Mouse (Mus musculus): ENCODE results near the gene Zgrf1. TPM values are rescaled to one million over a fixed set of nuclear protein-coding genes. Genes with fewer than 3 reads are reported as not detected.

Gene Zgrf1
- total and polyA plus RNA-seq, 2 experiments from 2014 or later: 1.9 to 2.0 TPM

DNA sequence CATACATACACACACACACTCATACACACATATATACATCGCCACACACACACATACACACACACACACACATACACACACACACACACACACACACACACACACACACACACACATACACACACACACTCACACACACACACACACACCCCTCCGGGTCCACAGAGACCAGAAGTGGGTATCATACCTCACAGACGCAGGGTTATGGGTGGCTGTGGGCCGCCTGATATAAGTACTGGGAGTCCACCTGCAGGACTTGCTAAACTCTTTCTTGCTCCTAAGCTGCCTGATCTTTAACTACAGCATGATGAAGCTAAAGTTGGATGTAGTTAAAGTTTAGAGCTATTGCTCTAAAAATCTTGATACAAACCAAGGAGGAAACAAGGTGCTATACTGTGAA lies 23.5 kb upstream of the Zgrf1 start:
- no peak for DNase-seq (ENCODE audit: low spot score)
- no peak for TF ChIP-seq CTCF (IDR thresholded peaks at IDR 0.05)
- ATAC-seq (ENCODE audit: low FRiP score): no peak
- Histone ChIP-seq H3K4me2 (ENCODE audit: low read depth, low read length, poor library complexity, severe bottlenecking) (no peak overlapping the region), H3K27ac (ENCODE audit: low read depth, low read length) (no peak overlapping the region), H3K4me3 (ENCODE audit: low read depth, low read length) (no peak overlapping the region), H3K36me3 (ENCODE audit: insufficient read depth, low read length) (no peaks in the 10 kb centered on the region), H3K4me1 (ENCODE audit: insufficient read depth, low read length) (no peaks in the 10 kb centered on the region), H3K27me3 (ENCODE audit: insufficient read depth, low read length) (no peaks in the 10 kb centered on the region), H3K9me3 (ENCODE audit: low read length) (no peaks in the 10 kb centered on the region), H3K9ac (replicated peaks; ENCODE audit: low read length, poor library complexity, severe bottlenecking) (no peak overlapping the region)
- WGBS: 80% methylated on average over 4 of the region's 4 CpGs

DNA sequence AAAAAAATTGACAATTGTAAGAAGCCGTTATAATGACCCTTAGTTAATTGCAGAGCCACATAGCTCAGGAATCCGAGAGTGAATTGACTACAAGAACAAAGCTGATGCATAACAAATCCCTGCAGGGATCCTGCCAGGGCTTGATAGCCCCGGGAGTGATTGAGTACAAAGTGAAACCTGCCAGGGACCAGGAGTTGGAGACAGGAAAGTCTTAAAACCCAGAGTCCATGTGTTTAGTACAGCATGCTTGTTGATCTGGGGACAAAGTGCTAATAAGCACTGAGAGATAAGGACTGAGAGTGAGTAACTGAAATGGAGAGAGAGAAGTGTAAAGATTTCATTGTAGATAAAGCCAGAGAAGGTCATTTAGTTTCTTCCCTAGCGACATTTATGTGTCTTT lies 23.0 kb upstream of the Zgrf1 start:
- 7% methylated on average over 4 of the region's 4 CpGs for WGBS
- no peak for TF ChIP-seq CTCF (IDR thresholded peaks at IDR 0.05)
- no peak overlapping the region for H3K4me2 ChIP-seq (ENCODE audit: low read depth, low read length, poor library complexity, severe bottlenecking)
- no peak for ATAC-seq (ENCODE audit: low FRiP score)
- no peaks in the 10 kb centered on the region for H3K4me1 ChIP-seq (ENCODE audit: insufficient read depth, low read length)
- no peak overlapping the region for H3K4me3 ChIP-seq (ENCODE audit: low read depth, low read length)
- DNase-seq (ENCODE audit: low spot score): no peak
- no peaks in the 10 kb centered on the region for H3K36me3 ChIP-seq (ENCODE audit: insufficient read depth, low read length)
- H3K27ac ChIP-seq (ENCODE audit: low read depth, low read length): no peak overlapping the region
- H3K27me3 ChIP-seq (ENCODE audit: insufficient read depth, low read length): no peaks in the 10 kb centered on the region
- H3K9me3 ChIP-seq (ENCODE audit: low read length): no peaks in the 10 kb centered on the region
- no peak overlapping the region for H3K9ac ChIP-seq (replicated peaks; ENCODE audit: low read length, poor library complexity, severe bottlenecking)

- DNase-seq (ENCODE audit: low spot score) (no peak), ATAC-seq (ENCODE audit: low FRiP score) (no peak)
- Histone ChIP-seq H3K4me1 (ENCODE audit: insufficient read depth, low read length) (no peaks in the 10 kb centered on the region), H3K9ac (replicated peaks; ENCODE audit: low read length, poor library complexity, severe bottlenecking) (no peak overlapping the region), H3K36me3 (ENCODE audit: insufficient read depth, low read length) (no peaks in the 10 kb centered on the region), H3K27ac (ENCODE audit: low read depth, low read length) (no peak overlapping the region), H3K27me3 (ENCODE audit: insufficient read depth, low read length) (no peaks in the 10 kb centered on the region), H3K9me3 (ENCODE audit: low read length) (no peaks in the 10 kb centered on the region), H3K4me3 (ENCODE audit: low read depth, low read length) (no peak overlapping the region), H3K4me2 (ENCODE audit: low read depth, low read length, poor library complexity, severe bottlenecking) (no peak overlapping the region)
- TF ChIP-seq CTCF (IDR thresholded peaks at IDR 0.05): no peak
- WGBS: 69% methylated on average over 6 of the region's 6 CpGs
Measured at GRCm38 (mm10) chr3:127539193-127539592, 14.1 kb upstream of the Zgrf1 start.

DNA sequence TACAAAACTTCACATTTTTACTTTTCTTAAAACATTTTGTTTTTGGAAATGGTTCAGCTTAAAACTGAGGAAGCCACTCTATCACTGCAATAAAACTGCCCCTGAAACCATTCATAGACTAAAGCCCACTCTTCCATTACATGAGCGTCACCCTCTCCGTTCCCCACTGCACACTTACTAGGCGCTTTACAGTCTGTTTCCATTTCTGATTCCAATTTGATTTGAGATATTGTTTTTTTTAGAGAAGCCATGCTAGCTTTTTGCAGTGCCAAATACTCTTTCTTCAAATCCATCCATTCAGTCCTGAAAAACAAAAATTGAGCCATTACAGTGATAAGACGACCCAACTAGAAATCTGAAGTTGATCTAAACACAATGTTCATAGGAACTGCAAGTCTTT lies 9.3 kb upstream of the Zgrf1 start:
- TF ChIP-seq CTCF (IDR thresholded peaks at IDR 0.05): no peak
- WGBS: 81% methylated on average over 4 of the region's 4 CpGs
- H3K4me1 ChIP-seq (ENCODE audit: insufficient read depth, low read length): no peaks in the 10 kb centered on the region
- ATAC-seq (ENCODE audit: low FRiP score) (no peak), DNase-seq (ENCODE audit: low spot score) (no peak)
- no peak overlapping the region for H3K27ac ChIP-seq (ENCODE audit: low read depth, low read length)
- no peaks in the 10 kb centered on the region for H3K9me3 ChIP-seq (ENCODE audit: low read length)
- no peak overlapping the region for H3K4me3 ChIP-seq (ENCODE audit: low read depth, low read length)
- H3K36me3 ChIP-seq (ENCODE audit: insufficient read depth, low read length): no peaks in the 10 kb centered on the region; the same call in 1 of the 2 replicates
- no peak overlapping the region for H3K9ac ChIP-seq (replicated peaks; ENCODE audit: low read length, poor library complexity, severe bottlenecking)
- H3K4me2 ChIP-seq (ENCODE audit: low read depth, low read length, poor library complexity, severe bottlenecking): no peak overlapping the region
- H3K27me3 ChIP-seq (ENCODE audit: insufficient read depth, low read length): no peaks in the 10 kb centered on the region

DNA sequence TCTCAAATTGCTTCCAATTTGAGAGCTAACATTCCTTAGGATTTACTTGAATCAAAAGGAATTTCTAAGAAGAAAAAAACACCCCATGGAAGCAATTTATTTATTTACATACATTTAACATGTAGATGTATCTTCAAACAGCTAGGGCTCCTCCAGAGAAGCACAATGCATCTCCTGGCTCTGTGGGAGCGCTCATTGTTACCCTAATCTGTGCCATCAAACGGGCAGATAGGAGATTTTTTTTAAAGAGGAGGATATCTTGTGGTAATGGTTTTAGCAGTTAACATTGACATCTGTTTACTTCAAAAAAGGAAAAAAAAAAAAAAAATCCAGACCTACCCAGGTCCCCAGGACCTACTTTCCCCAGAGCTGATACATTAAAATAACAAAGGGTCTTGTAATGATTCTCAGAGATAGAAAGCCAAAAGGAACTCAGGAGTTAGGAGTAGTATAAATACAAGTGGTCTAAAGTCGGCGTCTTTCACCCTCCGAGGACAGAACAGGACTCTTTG lies 8.6 kb upstream of the Zgrf1 start:
- TF ChIP-seq CTCF (IDR thresholded peaks at IDR 0.05): no peak
- Histone ChIP-seq H3K9me3 (ENCODE audit: low read length) (no peaks in the 10 kb centered on the region), H3K4me3 (ENCODE audit: low read depth, low read length) (no peak overlapping the region), H3K4me2 (ENCODE audit: low read depth, low read length, poor library complexity, severe bottlenecking) (no peak overlapping the region), H3K9ac (replicated peaks; ENCODE audit: low read length, poor library complexity, severe bottlenecking) (no peak overlapping the region), H3K27ac (ENCODE audit: low read depth, low read length) (no peak overlapping the region), H3K27me3 (ENCODE audit: insufficient read depth, low read length) (no peaks in the 10 kb centered on the region), H3K36me3 (ENCODE audit: insufficient read depth, low read length) (no peaks in the 10 kb centered on the region; the same call in 1 of the 2 replicates), H3K4me1 (ENCODE audit: insufficient read depth, low read length) (no peaks in the 10 kb centered on the region)
- DNase-seq (ENCODE audit: low spot score) (no peak), ATAC-seq (ENCODE audit: low FRiP score) (no peak)
- WGBS: 22% methylated on average over 5 of the region's 5 CpGs

- Histone ChIP-seq H3K4me3 (ENCODE audit: low read depth, low read length) (no peak overlapping the region), H3K27me3 (ENCODE audit: insufficient read depth, low read length) (no peaks in the 10 kb centered on the region), H3K4me1 (ENCODE audit: insufficient read depth, low read length) (no peaks in the 10 kb centered on the region), H3K9ac (replicated peaks; ENCODE audit: low read length, poor library complexity, severe bottlenecking) (no peak overlapping the region), H3K36me3 (ENCODE audit: insufficient read depth, low read length) (no peaks in the 10 kb centered on the region; the same call in 1 of the 2 replicates), H3K4me2 (ENCODE audit: low read depth, low read length, poor library complexity, severe bottlenecking) (no peak overlapping the region), H3K9me3 (ENCODE audit: low read length) (no peaks in the 10 kb centered on the region), H3K27ac (ENCODE audit: low read depth, low read length) (no peak overlapping the region)
- peak; percentile 36 for DNase-seq (ENCODE audit: low spot score)
- peak; percentile 66 for TF ChIP-seq CTCF (IDR thresholded peaks at IDR 0.05)
- ATAC-seq (ENCODE audit: low FRiP score): no peak
- 38% methylated on average over 5 of the region's 5 CpGs for WGBS
Measured at GRCm38 (mm10) chr3:127547882-127548281, 5.4 kb upstream of the Zgrf1 start.
